ENCODE assay signal across 8 mouse cellular contexts in the genomic region with DNA sequence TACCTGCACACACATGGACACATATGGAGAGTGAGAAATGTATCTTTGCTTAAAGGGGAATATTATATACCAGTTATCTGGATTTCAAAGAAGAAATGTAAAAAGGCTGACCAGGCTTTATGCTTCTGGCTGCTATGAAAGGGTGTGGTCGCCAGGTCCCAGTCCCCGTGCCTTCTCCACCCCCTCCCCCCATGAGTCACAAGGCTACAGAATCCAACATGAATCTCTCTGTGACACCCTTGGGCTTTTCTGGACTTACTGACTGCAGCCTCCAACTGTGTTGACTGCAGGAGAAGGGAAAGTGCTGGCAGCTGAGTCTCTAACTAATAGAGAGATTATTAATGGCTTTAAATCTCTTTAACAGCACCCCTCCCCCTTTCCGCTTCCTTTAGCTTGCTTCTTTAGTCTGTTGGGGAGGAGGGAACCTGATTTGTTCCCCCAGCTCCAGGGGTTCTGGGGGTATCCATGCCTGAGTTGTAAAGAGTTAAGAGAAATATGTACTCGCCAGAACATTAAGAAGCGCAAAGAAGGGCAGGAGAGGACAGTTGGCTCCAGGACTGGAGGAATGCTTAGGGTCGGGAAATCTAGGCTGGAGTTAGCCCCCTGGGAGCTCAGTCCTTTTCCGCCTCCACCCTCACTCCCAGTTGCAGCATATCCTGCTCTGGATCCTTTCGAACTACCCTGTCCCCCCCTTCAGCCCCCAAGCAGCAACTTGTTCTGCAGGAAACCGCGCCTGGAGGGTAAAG. TPM values are rescaled to one million over a fixed set of nuclear protein-coding genes. Genes with fewer than 3 reads are reported as not detected.
DNase-seq lines count a peak whose midpoint lies in the region; ATAC-seq and TF ChIP-seq lines count a peak whose summit lies in the region.

A gene (plus strand): TSS at position 614 of the 746 bp plus-strand sequence.

- peaks cover 47% of the 10 kb centered on the region for H3K27me3 ChIP-seq in embryonic facial prominence, embryonic 14.5 days (replicated peaks; ENCODE audit: control insufficient read depth, insufficient read depth, low read length)
- H3K27me3 ChIP-seq in heart, postnatal 0 days (ENCODE audit: control insufficient read depth, insufficient read depth, low read length), result peaks cover 13% of the 10 kb centered on the region; the same call in 1 of the 2 replicates

- H3K36me3 ChIP-seq in embryonic facial prominence, embryonic 14.5 days (ENCODE audit: control insufficient read depth, insufficient read depth, low read length), result no peaks in the 10 kb centered on the region
- H3K36me3 ChIP-seq in heart, postnatal 0 days (replicated peaks; ENCODE audit: control insufficient read depth, insufficient read depth, low read length), result no peaks in the 10 kb centered on the region

- H3K9me3 ChIP-seq in embryonic facial prominence, embryonic 14.5 days (ENCODE audit: control insufficient read depth, low read length), result no peaks in the 10 kb centered on the region
- H3K9me3 ChIP-seq in heart, postnatal 0 days (replicated peaks; ENCODE audit: control insufficient read depth, low read length), result no peaks in the 10 kb centered on the region

- 0 out of 2 replicates have a peak, but pooled peaks have one; percentile 32 for TF ChIP-seq EP300 in heart, postnatal 0 days (IDR thresholded peaks at IDR 0.05; ENCODE audit: low read depth)

- peak within 1 kb of the TSS; percentile 9 for H3K4me2 ChIP-seq in embryonic facial prominence, embryonic 14.5 days (ENCODE audit: low read depth, low read length)
- peak within 1 kb of the TSS; percentile 76 for H3K4me2 ChIP-seq in heart, postnatal 0 days (ENCODE audit: low read depth, low read length)

- TF ChIP-seq CTCF in heart, postnatal 0 days (IDR thresholded peaks at IDR 0.05; ENCODE audit: low read depth), result no peak

- no peak within 1 kb of the TSS for H3K9ac ChIP-seq in embryonic facial prominence, embryonic 14.5 days (ENCODE audit: low read depth, low read length)
- H3K9ac ChIP-seq in heart, postnatal 0 days (replicated peaks; ENCODE audit: low read depth, low read length), result peak within 1 kb of the TSS; percentile 55

- H3K27ac ChIP-seq in embryonic facial prominence, embryonic 14.5 days (replicated peaks; ENCODE audit: low read depth, low read length), result no peak within 1 kb of the TSS
- peak within 1 kb of the TSS; percentile 91 for H3K27ac ChIP-seq in heart, postnatal 0 days (ENCODE audit: low read depth)

- no peak for DNase-seq in adrenal gland, adult 18-20 months (ENCODE audit: low spot score in 2 of 2)
- no peak for DNase-seq in embryonic facial prominence, embryonic 14.5 days (ENCODE audit: low spot score)
- DNase-seq in heart, postnatal 0 days (ENCODE audit: low spot score), result peak; percentile 73
- peak; percentile 80 for DNase-seq in kidney, postnatal 10 days
- DNase-seq in left cerebral cortex, adult 9 months (ENCODE audit: low spot score in 2 of 2), result no peak
- DNase-seq in cerebellum, adult 11-12 months, result no peak

- ATAC-seq in embryonic facial prominence, embryonic 14.5 days (ENCODE audit: low read depth), result no peak
- ATAC-seq in heart, postnatal 0 days (ENCODE audit: insufficient read depth, low read depth), result peak; percentile 76
- no peak for ATAC-seq in megakaryocyte, adult 5-6 weeks (ENCODE audit: poor library complexity, severe bottlenecking)
- no peak for ATAC-seq in erythroblast, adult 5-6 weeks (replicated peaks; ENCODE audit: low FRiP score, poor library complexity, severe bottlenecking)

- H3K4me3 ChIP-seq in embryonic facial prominence, embryonic 14.5 days (ENCODE audit: low read depth, low read length), result peak within 1 kb of the TSS; percentile 19
- H3K4me3 ChIP-seq in heart, postnatal 0 days (ENCODE audit: low read depth, low read length), result peak within 1 kb of the TSS; percentile 52

- WGBS in embryonic facial prominence, embryonic 14.5 days, result 14% methylated on average over 10 of the region's 10 CpGs
- WGBS in heart, postnatal 0 days, result 10% methylated on average over 10 of the region's 10 CpGs

- H3K4me1 ChIP-seq in embryonic facial prominence, embryonic 14.5 days (ENCODE audit: control insufficient read depth, insufficient read depth, low read length), result no peaks in the 10 kb centered on the region
- peaks cover 15% of the 10 kb centered on the region for H3K4me1 ChIP-seq in heart, postnatal 0 days (ENCODE audit: control insufficient read depth, insufficient read depth)

RNA-seq across cellular contexts. Expression of the gene that starts here (rescaled TPM):
- 10 to 100 TPM; 30.3 to 40.0 TPM for total RNA-seq in adrenal gland, adult 18-20 months (2021)
- 2.4 and 3.9 TPM in 2 replicates for polyA plus RNA-seq in embryonic facial prominence, embryonic 14.5 days (2014; fragmentation: Nextera tagmentation; extraction: Ambion mirVana)
- total RNA-seq in heart, postnatal 0 days (2014; rRNA removed; ENCODE audit: low replicate concordance), result 21.5 and 29.0 TPM in 2 replicates
- polyA plus RNA-seq in heart, postnatal 0 days (2015; fragmentation: Nextera tagmentation; extraction: Ambion mirVana), result 15.6 and 18.7 TPM in 2 replicates
- 60.7 and 62.4 TPM in 2 replicates for total RNA-seq in megakaryocyte, adult 5-6 weeks (2015)
- 112 and 116 TPM in 2 replicates for total RNA-seq in megakaryocyte, adult 5-6 weeks (2017)
- total RNA-seq in erythroblast, adult 5-6 weeks (2015; ENCODE audit: low replicate concordance), result 6.9 TPM in 2 replicates
- 10.6 and 11.0 TPM in 2 replicates for total RNA-seq in erythroblast, adult 5-6 weeks (2017; ENCODE audit: low replicate concordance)

Comparison
In these comparisons a context has a peak if more than half of its experiments do, and no peak if none do; other contexts are left out.
1. DNase-seq: peak in heart, postnatal 0 days (single experiment) and kidney, postnatal 10 days (single experiment); none in adrenal gland, adult 18-20 months (0 of 2), embryonic facial prominence, embryonic 14.5 days (single experiment), left cerebral cortex, adult 9 months (0 of 2) and cerebellum, adult 11-12 months (single experiment).